Mouse (Mus musculus) small intestine, adult 2 months (tissue): ENCODE results near the gene Cnnm4.

ENCODE experiments used
- CTCF ChIP-seq: fragments of 200-500 bp; IDR thresholded peaks from 2 replicates; pipeline ENCODE4 v1.5.1; 2012; ENCODE audit warnings: low read depth, mild to moderate bottlenecking, control low read depth, inconsistent platforms, low read length, moderate library complexity, mixed read lengths; ENCODE audit not compliant: insufficient replicate concordance, insufficient read length; ENCODE audit errors: extremely low read depth
- POLR2A ChIP-seq: fragments of 200-500 bp; IDR thresholded peaks from 2 replicates; pipeline ENCODE4 v1.6.1; 2012; ENCODE audit warnings: low read depth, mild to moderate bottlenecking, control low read depth, inconsistent platforms, low read length, moderate library complexity

DNA sequence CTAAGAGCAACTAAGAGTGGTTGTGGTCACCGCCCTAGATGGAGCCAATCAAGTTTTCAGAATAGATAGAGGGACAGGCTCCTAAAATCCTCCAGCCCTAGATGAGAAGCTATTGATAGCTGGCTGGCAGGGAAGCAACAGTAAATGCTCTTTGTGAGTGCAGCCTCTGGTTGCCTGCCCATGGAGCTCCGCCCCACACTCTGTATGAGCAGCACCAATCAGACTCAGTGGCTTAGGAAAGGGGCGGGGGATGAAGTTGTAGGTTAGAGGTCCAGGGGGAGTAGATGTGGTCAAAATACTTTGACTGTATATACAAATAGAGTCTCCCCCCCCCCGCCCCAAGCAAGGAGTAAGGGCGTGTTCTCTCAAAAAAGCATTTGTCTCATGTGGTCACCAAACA lies 4.0 kb upstream of the Cnnm4 start:
- TF ChIP-seq CTCF (no peak), POLR2A (no peak)
